Mouse (Mus musculus) MEL (cell line): ENCODE results near the gene Ascl1. TPM values are rescaled to one million over a fixed set of nuclear protein-coding genes. Genes with fewer than 3 reads are reported as not detected.

ENCODE experiments used
- DNase-seq: peaks from one replicate; pipeline ENCODE4 v3.0.0; 2011; ENCODE audit warnings: low read depth, low spot score
- H3K27ac ChIP-seq: 2 replicates; pipeline ENCODE4 v1.5.1; 2012; ENCODE audit warnings: low read depth, mild to moderate bottlenecking, control low read depth, low read length, moderate library complexity; ENCODE audit not compliant: control insufficient read depth
- H3K27me3 ChIP-seq, 2 experiments: fragments of 150-350 bp in 1 of 2; sonication (generic) in 1 of 2; 2 replicates each; pipeline ENCODE4 v1.6.1; 2012; ENCODE audit warnings: low read length in 2 of 2, mild to moderate bottlenecking in 2 of 2, improper control_type of control experiment in 1 of 2, moderate library complexity in 1 of 2; ENCODE audit not compliant: insufficient read depth in 2 of 2, control insufficient read depth in 1 of 2
- H3K36me3 ChIP-seq, 2 experiments: 2 replicates each; pipeline ENCODE4 v1.6.1; 2012 to 2014; ENCODE audit warnings: low read length in 2 of 2, improper control_type of control experiment in 1 of 2, inconsistent platforms in 1 of 2, mild to moderate bottlenecking in 1 of 2; ENCODE audit not compliant: insufficient read depth in 2 of 2, control insufficient read depth in 1 of 2
- H3K4me1 ChIP-seq, 2 experiments: fragments of 150-350 bp in 1 of 2; sonication (generic) in 1 of 2; 2 replicates each; pipeline ENCODE4 v1.6.1; 2012; ENCODE audit warnings: low read length in 2 of 2, improper control_type of control experiment in 1 of 2, mild to moderate bottlenecking in 1 of 2; ENCODE audit not compliant: insufficient read depth in 2 of 2, control insufficient read depth in 1 of 2
- H3K4me3 ChIP-seq, 2 experiments: fragments of 150-350 bp in 1 of 2; sonication (generic) in 1 of 2; 2 replicates each; pipeline ENCODE4 v1.5.1; 2012; ENCODE audit warnings: low read depth in 2 of 2, low read length in 2 of 2, mild to moderate bottlenecking in 2 of 2, moderate library complexity in 2 of 2, control low read depth in 1 of 2, improper control_type of control experiment in 1 of 2; ENCODE audit not compliant: control insufficient read depth in 1 of 2, insufficient read depth in 1 of 2
- H3K79me2 ChIP-seq: 2 replicates; pipeline ENCODE4 v1.6.1; 2012; ENCODE audit warnings: mild to moderate bottlenecking, low read length, moderate library complexity; ENCODE audit not compliant: control insufficient read depth, poor library complexity, insufficient read depth
- H3K9ac ChIP-seq: 2 replicates; pipeline ENCODE4 v1.6.1; 2012; ENCODE audit warnings: low read depth, mild to moderate bottlenecking, control low read depth, low read length, moderate library complexity; ENCODE audit not compliant: control insufficient read depth, poor library complexity, severe bottlenecking
- H3K9me3 ChIP-seq: fragments of 150-350 bp; sonication (generic); replicated peaks from 2 replicates; pipeline ENCODE4 v1.6.1; 2012; ENCODE audit warnings: mild to moderate bottlenecking, low read length, improper control_type of control experiment, moderate library complexity; ENCODE audit not compliant: insufficient read depth
- BHLHE40 ChIP-seq: IDR thresholded peaks from 2 replicates; pipeline ENCODE4 v1.6.1; 2012; ENCODE audit warnings: low read depth, mild to moderate bottlenecking, inconsistent platforms, low read length, improper control_type of control experiment, borderline replicate concordance
- CHD1 ChIP-seq: IDR thresholded peaks from 2 replicates; pipeline ENCODE4 v1.6.1; 2012; ENCODE audit warnings: low read depth, mild to moderate bottlenecking, inconsistent platforms, low read length, improper control_type of control experiment
- CHD2 ChIP-seq: IDR thresholded peaks from 2 replicates; pipeline ENCODE4 v1.6.1; 2011; ENCODE audit warnings: low read length, improper control_type of control experiment
- CTCF ChIP-seq, 3 experiments: IDR thresholded peaks in 2 of 3; conservative IDR thresholded peaks in 1 of 3; 2 replicates each; pipeline ENCODE4 v1.5.1; 2011 to 2012; ENCODE audit warnings: low read length in 3 of 3, low read depth in 2 of 3, mild to moderate bottlenecking in 2 of 3, improper control_type of control experiment in 1 of 3, inconsistent platforms in 1 of 3, mixed read lengths in 1 of 3, moderate library complexity in 1 of 3; ENCODE audit not compliant: control insufficient read depth in 1 of 3, insufficient read depth in 1 of 3, poor library complexity in 1 of 3, severe bottlenecking in 1 of 3
- E2F4 ChIP-seq: IDR thresholded peaks from 2 replicates; pipeline ENCODE4 v1.6.1; 2011; ENCODE audit warnings: low read depth, low read length, improper control_type of control experiment, borderline replicate concordance
- GATA1 ChIP-seq: IDR thresholded peaks from 2 replicates; pipeline ENCODE4 v1.6.1; 2011; ENCODE audit warnings: low read depth, low read length, improper control_type of control experiment
- HCFC1 ChIP-seq: IDR thresholded peaks from 2 replicates; pipeline ENCODE4 v1.6.1; 2012; ENCODE audit warnings: low read depth, mild to moderate bottlenecking, inconsistent platforms, low read length, improper control_type of control experiment, moderate library complexity
- KAT2A ChIP-seq: conservative IDR thresholded peaks from 2 replicates; pipeline ENCODE4 v1.6.1; 2012; ENCODE audit warnings: low read depth, low read length, improper control_type of control experiment, inconsistent platforms
- MAFK ChIP-seq: IDR thresholded peaks from 2 replicates; pipeline ENCODE4 v1.6.1; 2011; ENCODE audit warnings: low read depth, mild to moderate bottlenecking, low read length, improper control_type of control experiment, borderline replicate concordance
- MAX ChIP-seq: IDR thresholded peaks from 2 replicates; pipeline ENCODE4 v1.6.1; 2011; ENCODE audit warnings: low read length, improper control_type of control experiment
- MEF2A ChIP-seq: IDR thresholded peaks from 2 replicates; pipeline ENCODE4 v1.6.1; 2014; ENCODE audit warnings: low read depth, mild to moderate bottlenecking, inconsistent platforms, low read length, improper control_type of control experiment; ENCODE audit not compliant: poor library complexity, insufficient replicate concordance, severe bottlenecking; ENCODE audit errors: extremely low read depth
- MYB ChIP-seq: IDR thresholded peaks from 2 replicates; pipeline ENCODE4 v1.6.1; 2011; ENCODE audit warnings: mild to moderate bottlenecking, low read depth, low read length, improper control_type of control experiment
- MYC ChIP-seq: IDR thresholded peaks from 2 replicates; pipeline ENCODE4 v1.6.1; 2011; ENCODE audit warnings: low read depth, mild to moderate bottlenecking, low read length, improper control_type of control experiment, moderate library complexity
- NRF1 ChIP-seq: IDR thresholded peaks from 2 replicates; pipeline ENCODE4 v1.6.1; 2014; ENCODE audit warnings: low read depth, mild to moderate bottlenecking, inconsistent platforms, low read length, improper control_type of control experiment, moderate library complexity; ENCODE audit not compliant: poor library complexity, insufficient read depth, severe bottlenecking
- POLR2A ChIP-seq, 2 experiments: IDR thresholded peaks; 2 replicates each; pipeline ENCODE4 v1.6.1; 2011 to 2012; ENCODE audit warnings: low read length in 2 of 2, mild to moderate bottlenecking in 2 of 2, control low read depth in 1 of 2, improper control_type of control experiment in 1 of 2, low read depth in 1 of 2, moderate library complexity in 1 of 2; ENCODE audit not compliant: control insufficient read depth in 1 of 2, insufficient read depth in 1 of 2, poor library complexity in 1 of 2
- SMC3 ChIP-seq: IDR thresholded peaks from 2 replicates; pipeline ENCODE4 v1.6.1; 2011; ENCODE audit warnings: low read depth, low read length, improper control_type of control experiment
- TAL1 ChIP-seq: IDR thresholded peaks from 2 replicates; pipeline ENCODE4 v1.6.1; 2012; ENCODE audit warnings: mild to moderate bottlenecking, inconsistent platforms, low read length, moderate library complexity, mixed read lengths
- TBP ChIP-seq: IDR thresholded peaks from 2 replicates; pipeline ENCODE4 v1.8.0; 2011; ENCODE audit warnings: low read depth, low read length, improper control_type of control experiment
- TCF12 ChIP-seq: IDR thresholded peaks from 2 replicates; pipeline ENCODE4 v1.6.1; 2014; ENCODE audit warnings: low read depth, mild to moderate bottlenecking, inconsistent platforms, low read length, improper control_type of control experiment, moderate library complexity
- USF2 ChIP-seq, 2 experiments: IDR thresholded peaks; 2 replicates each; pipeline ENCODE4 v1.6.1; 2011 to 2012; ENCODE audit warnings: improper control_type of control experiment in 2 of 2, low read length in 2 of 2, borderline replicate concordance in 1 of 2, inconsistent platforms in 1 of 2, low read depth in 1 of 2, mild to moderate bottlenecking in 1 of 2; ENCODE audit not compliant: insufficient read depth in 1 of 2
- ZMIZ1 ChIP-seq: IDR thresholded peaks from 2 replicates; pipeline ENCODE4 v1.6.1; 2012; ENCODE audit warnings: low read depth, mild to moderate bottlenecking, inconsistent platforms, low read length, improper control_type of control experiment, moderate library complexity
- polyA plus RNA-seq, 2 experiments: library from polyadenylated mRNA; stranded (reverse) in 1 of 2; unstranded in 1 of 2; fragments of >175 nt in 1 of 2; fragments of >200 nt in 1 of 2; gene quantifications; 2 replicates each; pipeline versions ENCODE4 v1.2.1 to v1.2.4; 2012; ENCODE audit warnings: low replicate concordance in 2 of 2, low read depth in 1 of 2; ENCODE audit not compliant: insufficient read length in 2 of 2, insufficient read depth in 1 of 2, missing spikeins in 1 of 2
- total RNA-seq: library from RNA; depleted of rRNA; stranded (reverse); fragments of 300-350 nt; gene quantifications from 2 replicates; pipeline ENCODE4 v1.2.3, GENCODE M21; 2012

Gene Ascl1
- total and polyA plus RNA-seq, 3 experiments, result not detected

DNA sequence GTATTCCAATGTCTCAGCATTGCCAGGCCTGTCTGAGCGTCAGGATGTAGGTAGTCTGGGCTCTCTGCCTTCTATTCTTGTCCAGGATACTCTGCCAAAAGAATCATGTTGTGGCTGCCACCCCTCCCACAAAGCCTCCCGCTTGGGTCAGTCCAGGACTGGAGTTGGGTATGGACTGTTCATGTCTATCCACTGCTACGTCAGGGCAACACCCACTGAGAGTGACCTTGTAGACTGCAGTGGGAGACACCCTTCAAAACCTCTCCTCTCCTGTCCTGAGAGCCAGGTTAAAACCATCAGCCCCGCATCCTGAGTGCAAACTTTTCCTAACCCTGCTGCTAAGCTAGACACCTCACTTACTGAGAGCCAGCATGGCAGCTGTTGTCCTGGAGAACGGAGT is 28.2 kb upstream of the Ascl1 start, which contains the start of gene Pah:
Gene Pah (plus strand): TSS at position 150 of the 400 bp plus-strand sequence.
- Histone ChIP-seq H3K27me3 (no peaks in the 10 kb centered on the region), H3K79me2 (no peaks in the 10 kb centered on the region), H3K4me1 (no peaks in the 10 kb centered on the region), H3K4me3 (no peak within 1 kb of the TSS), H3K9ac (no peak within 1 kb of the TSS), H3K36me3 (no peaks in the 10 kb centered on the region), H3K9me3 (no peaks in the 10 kb centered on the region), H3K27ac (no peak within 1 kb of the TSS)
- no peak for DNase-seq
- TF ChIP-seq MAX, result no peak

- DNase-seq, result no peak
- no peaks in the 10 kb centered on the region for H3K4me1 ChIP-seq
- H3K4me3 ChIP-seq, result no peak overlapping the region
- no peak overlapping the region for H3K27ac ChIP-seq
- H3K9me3 ChIP-seq, result no peaks in the 10 kb centered on the region
- TF ChIP-seq SMC3 (no peak), GATA1 (no peak), CTCF (IDR thresholded peaks at IDR 0.05 in 2 of 3, conservative IDR thresholded peaks at IDR 0.05 in 1 of 3; ENCODE audit: control insufficient read depth in 1 of 3, insufficient read depth in 1 of 3, low read depth in 2 of 3, low read length in 3 of 3, poor library complexity in 1 of 3, severe bottlenecking in 1 of 3) (no peak), MEF2A (no peak), TBP (no peak), HCFC1 (no peak), BHLHE40 (no peak), E2F4 (no peak), ZMIZ1 (no peak), MAFK (no peak)
- TF ChIP-seq, all 39 proteins: peak for 0
- no peak overlapping the region for H3K9ac ChIP-seq
- no peaks in the 10 kb centered on the region for H3K36me3 ChIP-seq
- no peaks in the 10 kb centered on the region for H3K27me3 ChIP-seq
- H3K79me2 ChIP-seq, result no peaks in the 10 kb centered on the region
Measured at GRCm38 (mm10) chr10:87520401-87521116, 27.1 kb upstream of the Ascl1 start.

DNA sequence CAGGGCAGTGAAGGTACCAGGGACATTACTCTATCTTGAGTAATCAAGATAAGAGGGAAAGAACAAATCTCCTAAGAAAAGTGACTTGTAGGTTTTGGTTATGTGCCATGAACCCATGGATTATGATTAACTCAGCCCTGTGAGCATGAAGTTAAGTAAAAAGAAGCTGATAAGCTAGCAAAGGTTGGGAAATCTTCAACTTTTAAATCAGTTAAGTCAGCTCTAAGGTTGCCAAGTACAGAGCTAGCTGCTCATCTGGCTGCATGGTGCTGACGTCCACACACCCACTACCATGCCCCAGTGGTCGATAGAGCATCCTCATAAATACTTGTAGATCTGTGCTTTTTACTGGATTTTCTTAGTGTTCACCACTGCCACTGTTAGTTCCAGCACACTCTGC is 25.1 kb upstream of the Ascl1 start:
- Histone ChIP-seq H3K4me1 (no peaks in the 10 kb centered on the region), H3K4me3 (no peak overlapping the region), H3K36me3 (no peaks in the 10 kb centered on the region), H3K9ac (no peak overlapping the region), H3K9me3 (no peaks in the 10 kb centered on the region), H3K79me2 (no peaks in the 10 kb centered on the region), H3K27ac (no peak overlapping the region), H3K27me3 (no peaks in the 10 kb centered on the region)
- no peak for TF ChIP-seq USF2 (IDR thresholded peaks at IDR 0.05; ENCODE audit: borderline replicate concordance in 1 of 2, insufficient read depth in 1 of 2, low read depth in 1 of 2, low read length in 2 of 2)
- TF ChIP-seq CHD1, result no peak
- TF ChIP-seq MAX, result no peak
- TF ChIP-seq KAT2A, result no peak
- no peak for TF ChIP-seq MYB
- TF ChIP-seq HCFC1, result no peak
- TF ChIP-seq POLR2A (IDR thresholded peaks at IDR 0.05; ENCODE audit: control insufficient read depth in 1 of 2, insufficient read depth in 1 of 2, low read depth in 1 of 2, low read length in 2 of 2, poor library complexity in 1 of 2), result no peak
- TF ChIP-seq SMC3, result no peak
- no peak for TF ChIP-seq CHD2
- TF ChIP-seq MAFK, result no peak
- no peak for TF ChIP-seq TCF12
- no peak for TF ChIP-seq BHLHE40
- no peak for TF ChIP-seq MEF2A
- no peak for TF ChIP-seq NRF1
- TF ChIP-seq E2F4, result no peak
- no peak for TF ChIP-seq MYC
- TF ChIP-seq TAL1, result no peak
- no peak for DNase-seq
